Mouse (Mus musculus) right cerebral cortex, postnatal 10 days (tissue): ENCODE results near the gene Bsg.
"Not testable (repeated sequence)": the region's sequence is repeated elsewhere in the genome, so short reads cannot be mapped to it uniquely, and the experiment has no call there.

ENCODE experiments used
- DNase-seq, 2 experiments: peaks; one replicate each; pipeline ENCODE4 v3.0.0; 2021; ENCODE audit warnings: low spot score in 2 of 2

Bsg gene

DNA sequence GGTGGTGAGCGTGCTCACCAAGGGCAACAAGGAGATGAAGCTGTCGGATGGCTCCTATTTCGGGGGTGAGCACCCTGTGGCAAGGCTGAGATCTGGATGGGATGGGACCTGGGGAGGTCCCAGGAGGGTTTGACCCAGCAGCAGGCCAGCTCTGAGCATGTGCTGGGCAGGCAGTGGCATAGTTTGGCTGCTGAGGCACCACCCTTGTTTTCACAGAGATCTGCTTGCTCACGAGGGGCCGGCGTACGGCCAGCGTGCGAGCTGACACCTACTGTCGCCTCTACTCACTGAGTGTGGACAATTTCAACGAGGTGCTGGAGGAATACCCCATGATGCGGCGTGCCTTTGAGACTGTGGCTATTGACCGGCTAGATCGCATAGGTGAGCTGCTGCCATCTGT lies 29.6 kb downstream of the Bsg start:
- DNase-seq = no peak

DNA sequence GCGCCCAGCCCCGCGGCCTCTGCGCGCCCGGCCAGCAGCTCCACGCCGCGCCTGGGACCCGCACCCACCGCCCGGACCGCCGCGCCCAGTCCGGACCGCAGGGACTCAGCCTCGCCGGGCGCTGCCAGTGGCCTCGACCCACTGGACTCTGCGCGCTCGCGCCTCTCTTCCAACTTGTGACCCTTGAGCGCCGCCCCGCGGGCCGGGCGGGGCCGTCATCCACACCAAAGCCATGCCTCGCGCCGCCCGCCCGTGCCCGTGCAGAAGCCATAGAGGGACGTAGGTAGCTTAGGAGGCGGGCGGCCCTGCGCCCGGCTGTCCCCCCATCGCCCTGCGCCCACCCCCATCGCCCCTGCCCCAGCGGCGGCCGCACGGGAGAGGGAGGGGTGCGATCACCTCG lies 31.1 kb downstream of the Bsg start:
- DNase-seq = no peak

DNA sequence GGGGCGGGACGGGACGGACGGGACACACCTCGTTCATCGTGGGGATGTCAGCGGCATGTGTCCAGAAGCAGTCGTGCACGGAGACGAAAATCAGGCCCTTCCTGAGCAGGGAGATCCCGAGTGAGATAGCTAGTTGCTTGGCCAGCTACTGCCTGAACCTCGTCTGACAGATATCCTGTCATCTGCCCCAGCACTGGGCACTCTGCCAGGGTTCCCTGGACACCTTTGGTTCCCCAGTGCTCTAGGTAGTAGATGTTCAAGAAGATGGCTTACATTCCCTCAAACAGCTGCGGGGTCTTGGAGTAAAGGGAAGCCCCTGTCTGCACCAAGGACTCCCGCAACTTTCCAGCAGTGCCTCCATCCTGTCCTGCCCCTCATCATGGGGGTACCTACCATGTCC lies 32.4 kb downstream of the Bsg start:
- DNase-seq = no peak

DNA sequence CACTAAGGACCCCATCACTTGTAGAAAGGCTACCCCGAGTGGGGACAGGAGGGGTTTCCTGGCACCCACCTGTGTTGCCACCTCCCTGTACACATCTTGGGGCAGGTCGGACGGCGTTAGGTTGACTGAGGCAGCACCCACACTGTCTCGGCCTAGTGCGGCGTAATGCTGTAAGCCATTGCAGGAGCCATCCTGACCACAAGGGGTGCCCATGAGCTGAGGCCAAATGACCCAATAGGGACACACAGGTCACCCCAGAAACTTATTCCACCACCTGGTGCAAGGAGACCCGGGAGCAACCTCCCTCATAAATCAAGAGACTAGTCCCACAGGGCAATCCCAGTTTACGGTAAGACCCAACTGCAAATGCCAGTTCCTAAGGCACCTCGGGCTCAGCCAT lies 34.0 kb downstream of the Bsg start:
- DNase-seq = no peak

DNA sequence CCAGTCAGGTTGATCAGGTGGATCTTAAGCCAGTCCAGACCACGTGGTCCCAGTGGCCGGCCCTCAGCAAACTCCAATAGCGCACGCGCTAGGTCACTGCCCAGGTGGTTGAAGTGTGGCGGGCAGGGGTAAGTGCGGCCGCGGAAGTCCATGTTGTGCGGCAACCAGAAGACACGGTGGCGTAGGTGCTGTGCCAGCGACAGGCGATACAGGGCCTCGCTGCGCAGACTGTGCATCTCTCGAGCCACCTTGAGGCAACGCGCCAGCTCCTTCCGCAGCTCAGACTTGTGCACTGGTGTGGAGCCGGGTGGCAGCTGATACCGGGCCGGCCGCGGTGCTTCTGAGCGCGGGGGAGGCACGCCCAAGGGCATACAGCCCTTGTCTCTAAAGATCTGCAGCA lies 34.9 kb downstream of the Bsg start:
- no peak for DNase-seq

DNA sequence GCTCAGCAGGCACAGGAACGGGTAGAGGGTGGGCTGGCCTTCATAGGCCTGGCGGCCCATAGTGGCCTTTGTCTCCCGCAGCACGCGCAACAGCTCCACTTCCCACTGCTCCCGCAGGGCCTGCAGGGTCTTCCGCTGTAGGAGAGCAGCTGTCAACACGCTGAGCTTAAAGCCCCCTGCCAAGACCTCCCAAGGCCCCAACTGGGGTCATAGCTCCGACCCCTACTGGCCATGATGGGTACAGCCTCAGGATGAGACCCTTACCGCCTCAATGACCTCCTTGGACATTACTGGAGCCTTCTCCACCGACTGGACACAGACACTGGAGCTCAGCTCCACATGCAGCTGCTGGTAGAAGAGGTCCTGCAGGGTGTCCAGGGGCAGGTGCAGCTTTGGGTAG lies 36.6 kb downstream of the Bsg start:
- DNase-seq = no peak

DNA sequence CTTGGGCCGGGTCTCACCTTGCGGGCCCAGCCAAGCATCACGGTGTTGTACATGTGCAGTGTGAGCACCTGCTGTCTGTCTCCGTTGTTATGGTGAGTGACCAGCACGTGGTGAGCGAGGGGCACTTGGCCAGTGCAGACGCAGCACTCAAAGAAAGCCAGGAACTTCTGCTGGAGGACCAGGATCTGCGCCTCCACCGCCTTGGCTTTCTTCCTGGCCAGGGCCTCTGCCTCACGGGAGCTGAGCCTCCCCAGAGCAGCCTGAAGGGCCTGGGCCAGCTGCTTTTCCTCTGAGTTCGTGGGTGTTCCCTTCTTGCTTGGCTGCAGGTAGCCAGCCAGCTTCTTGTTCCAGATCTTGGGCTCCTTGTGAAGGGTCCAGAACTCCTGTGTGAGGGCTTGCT lies 38.9 kb downstream of the Bsg start:
- no peak for DNase-seq

DNA sequence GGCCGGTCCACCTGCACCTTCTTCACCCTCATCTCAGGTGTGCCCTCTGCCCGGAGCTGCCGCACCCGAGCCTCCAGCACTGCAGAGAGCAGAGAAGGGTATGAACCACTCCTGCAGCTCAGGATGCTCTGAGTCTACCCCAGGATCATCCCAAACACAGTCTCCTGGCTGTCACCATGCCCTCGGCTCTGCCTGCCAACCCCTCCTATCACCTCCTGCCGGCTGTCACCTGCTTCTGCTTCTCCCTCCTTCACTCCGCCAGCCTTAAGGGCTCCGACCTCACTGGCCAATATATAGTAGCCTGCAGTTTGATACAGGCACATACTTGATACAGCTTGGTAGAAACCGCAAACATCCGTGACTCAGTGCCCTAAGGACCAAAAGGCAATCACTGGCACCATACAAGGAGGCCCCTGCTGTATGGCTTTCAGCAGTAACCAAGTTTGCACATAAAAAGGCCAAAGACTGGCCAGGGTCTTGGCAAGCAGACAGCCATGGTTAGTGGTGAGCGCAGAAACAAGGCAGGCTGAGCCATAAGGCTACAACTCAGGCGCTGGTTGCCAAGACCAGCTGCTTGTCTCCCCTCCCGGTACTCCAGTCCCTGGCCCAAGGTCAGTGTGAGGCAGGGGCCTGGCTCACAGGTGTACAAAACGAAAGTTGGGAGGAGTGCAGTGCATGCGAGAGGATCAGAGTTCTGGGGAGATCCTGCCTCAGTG lies 39.5 kb downstream of the Bsg start:
- DNase-seq = no peak

DNA sequence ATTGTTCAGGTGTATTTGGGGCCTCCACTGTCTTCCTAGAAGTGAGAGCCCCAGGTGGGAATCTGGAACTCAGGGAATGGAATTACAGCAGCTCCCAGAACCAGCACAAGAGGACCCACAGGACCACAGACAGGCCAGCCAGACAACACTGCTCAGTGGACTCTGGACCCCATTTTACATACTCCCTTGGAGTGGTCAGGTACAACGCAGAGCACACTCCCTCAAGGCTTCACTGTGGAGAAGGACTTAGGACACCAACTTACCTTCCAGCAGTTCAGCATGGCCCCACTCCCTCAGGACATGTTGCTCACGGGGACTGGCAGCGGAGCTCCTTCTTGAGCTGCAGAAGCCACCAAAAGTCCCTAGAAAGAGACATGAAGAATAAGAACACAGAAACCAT lies 41.1 kb downstream of the Bsg start:
- no peak for DNase-seq

DNA sequence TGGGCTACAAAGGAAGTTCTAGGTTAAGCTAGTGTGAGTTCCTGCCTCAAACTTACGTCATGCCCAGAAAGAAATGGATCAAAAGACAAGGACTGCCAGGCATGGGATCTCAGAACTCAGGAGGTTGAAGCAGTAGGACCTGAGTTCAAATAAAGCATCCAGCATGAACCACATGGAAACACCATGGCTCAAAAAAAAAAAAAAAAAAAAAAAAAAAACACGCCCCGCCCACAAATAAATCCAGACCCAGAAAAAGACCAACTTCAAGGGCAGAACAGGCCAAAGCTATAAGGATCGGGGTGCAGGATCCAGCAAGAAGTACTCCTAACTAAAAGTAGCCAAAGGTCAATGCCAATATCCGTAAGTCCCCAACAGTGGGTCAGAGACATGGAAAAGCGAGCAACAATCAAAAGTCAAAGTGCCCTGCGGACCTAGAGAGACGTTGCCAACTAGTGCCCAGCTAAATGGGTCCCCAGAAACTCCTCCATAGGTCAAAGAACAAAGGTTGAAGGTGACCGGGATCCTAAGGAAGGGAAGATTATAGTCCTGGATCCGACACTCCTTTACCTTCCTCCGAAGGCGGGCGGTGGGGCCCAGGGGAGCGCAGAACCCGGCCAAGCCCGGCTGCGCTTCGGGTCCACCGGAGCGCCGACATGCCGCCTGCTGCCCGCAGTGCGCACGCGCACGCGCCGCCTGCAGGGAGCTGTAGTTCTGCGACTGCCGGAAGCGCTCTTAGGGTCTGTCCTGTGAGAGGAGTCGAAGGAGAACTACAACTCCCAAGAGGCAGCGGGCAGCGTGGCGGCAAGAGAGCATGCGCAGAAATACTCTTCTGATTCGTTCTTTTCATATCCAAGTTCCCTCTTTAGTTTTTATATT lies 41.8 kb downstream of the Bsg start, which contains the start of gene Polrmt:
Gene Polrmt, minus strand, starts transcription at position 684 of the 876 bp plus-strand sequence.
- DNase-seq = peak; percentile 98

DNA sequence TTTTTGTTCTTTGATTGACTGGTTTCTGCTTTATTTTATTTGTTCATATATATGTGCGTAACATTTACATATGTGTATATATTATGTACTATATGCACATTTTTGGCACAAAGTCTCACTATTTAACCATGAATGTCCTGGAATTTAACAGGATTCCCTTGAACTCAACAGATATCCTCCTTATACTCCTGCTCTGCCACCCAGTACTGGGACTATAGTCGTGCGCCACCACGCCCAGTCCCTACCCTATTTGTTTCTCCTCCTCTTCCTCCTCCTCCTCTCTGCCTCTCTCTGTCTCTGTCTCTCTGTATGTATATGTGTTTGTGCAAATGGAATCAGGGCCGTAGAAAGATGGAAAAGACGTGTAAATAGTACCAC lies 42.5 kb downstream of the Bsg start:
- DNase-seq = no peak

DNA sequence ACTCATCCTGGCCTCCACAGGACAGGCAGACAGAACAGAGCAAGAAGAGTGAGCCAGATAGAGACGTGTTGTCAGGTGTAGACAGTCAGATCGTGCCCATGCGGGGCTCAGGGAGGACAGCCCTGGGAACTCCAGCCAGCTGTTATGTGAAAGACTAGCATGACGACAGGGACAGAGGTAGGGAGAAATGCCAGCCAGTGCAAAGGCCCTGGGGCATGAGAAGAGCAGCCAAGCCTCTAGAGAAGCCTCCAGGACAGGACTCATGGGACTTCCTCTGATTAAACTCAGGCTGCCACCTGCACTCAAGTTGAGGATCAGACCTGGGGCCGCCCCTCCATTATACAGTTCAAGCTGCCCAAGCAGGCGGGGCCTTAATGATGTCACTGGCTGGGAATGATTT lies 44.2 kb downstream of the Bsg start:
- no peak for DNase-seq

DNA sequence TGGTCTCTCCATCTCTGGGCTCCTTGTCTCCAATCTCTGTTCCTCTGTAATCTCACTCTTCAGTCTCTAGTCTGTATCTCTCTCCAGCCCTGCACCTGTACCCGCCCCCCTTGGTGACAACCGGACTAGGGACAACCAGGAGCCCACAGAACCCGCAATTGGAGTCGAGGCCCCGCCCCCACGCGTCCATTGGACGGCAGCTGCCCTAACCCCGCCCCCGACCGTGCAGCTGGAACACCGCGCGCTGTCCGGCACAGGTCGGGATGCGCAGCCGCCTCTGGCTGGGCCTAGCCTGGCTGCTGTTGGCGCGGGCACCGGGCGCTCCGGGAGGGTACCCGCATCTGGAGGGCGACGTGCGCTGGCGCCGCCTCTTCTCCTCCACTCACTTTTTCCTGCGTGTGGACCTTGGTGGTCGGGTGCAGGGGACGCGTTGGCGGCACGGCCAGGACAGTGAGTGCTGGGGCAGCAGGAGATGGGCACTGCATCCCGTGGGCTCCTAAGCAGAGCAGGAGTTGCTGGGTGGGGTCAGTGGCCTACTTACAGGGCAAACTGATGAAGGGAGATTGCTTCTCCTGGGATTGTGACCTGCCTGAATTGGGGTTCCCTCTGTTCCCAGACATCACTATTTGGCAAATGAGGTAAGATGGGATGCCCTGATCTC lies 50.7 kb downstream of the Bsg start, which contains the start of gene Fgf22:
Gene Fgf22, plus strand, starts transcription at position 221 of the 661 bp plus-strand sequence.
- DNase-seq = peak; percentile 78 to 80

DNA sequence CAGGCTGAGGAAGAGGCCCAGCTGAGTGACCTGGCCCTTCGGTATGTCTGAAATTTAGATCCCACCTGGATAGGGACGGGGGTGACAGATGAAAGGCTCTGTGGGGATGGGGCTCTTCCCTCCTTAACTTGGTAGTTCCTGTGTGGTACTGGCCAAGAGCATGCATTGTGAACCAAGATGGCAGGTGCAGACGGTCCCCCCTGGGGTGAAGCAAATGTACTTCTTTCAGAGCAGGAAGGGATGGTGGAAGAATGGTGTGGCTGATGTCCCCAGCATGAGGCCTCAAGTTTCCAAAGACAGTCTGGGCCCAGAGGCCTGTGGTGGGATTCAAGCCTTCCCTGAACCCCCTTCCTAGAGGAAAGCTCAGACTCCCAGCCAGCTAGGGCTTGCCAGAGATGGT lies 51.6 kb downstream of the Bsg start:
- no peak for DNase-seq

DNA sequence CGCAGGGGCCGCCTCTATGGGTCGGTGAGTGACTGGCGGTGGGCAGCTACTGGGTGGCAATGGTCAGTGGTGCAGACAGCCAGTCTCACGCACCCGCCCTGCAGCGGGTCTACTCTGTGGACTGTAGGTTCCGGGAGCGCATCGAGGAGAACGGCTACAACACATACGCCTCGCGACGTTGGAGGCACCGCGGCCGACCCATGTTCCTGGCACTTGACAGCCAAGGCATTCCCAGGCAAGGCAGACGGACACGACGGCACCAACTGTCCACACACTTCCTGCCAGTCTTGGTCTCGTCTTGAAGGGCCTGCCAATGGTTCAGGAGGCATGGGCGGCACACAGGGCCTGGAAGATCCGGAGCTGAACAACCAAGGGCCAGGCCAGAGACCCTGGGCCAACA lies 52.4 kb downstream of the Bsg start:
- no peak for DNase-seq

DNA sequence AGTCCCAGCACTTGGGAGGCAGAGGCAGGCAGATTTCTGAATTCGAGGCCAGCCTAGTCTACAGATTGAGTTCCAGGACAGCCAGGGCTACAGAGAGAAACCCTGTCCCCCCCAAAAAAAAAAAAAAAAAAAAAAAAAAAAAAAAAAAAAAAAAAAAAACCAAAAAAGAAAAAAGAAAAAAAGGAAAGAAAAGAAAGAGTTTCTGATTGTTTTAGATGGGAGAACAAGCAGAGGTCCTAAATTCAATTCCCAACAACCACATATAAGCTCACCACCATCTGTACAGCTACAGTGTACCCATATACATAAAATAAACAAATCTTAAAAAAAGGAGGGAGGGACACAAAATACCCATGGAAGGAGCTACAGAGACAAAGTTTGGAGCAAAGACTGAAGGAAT lies 55.4 kb downstream of the Bsg start:
- DNase-seq = not testable (repeated sequence)

DNA sequence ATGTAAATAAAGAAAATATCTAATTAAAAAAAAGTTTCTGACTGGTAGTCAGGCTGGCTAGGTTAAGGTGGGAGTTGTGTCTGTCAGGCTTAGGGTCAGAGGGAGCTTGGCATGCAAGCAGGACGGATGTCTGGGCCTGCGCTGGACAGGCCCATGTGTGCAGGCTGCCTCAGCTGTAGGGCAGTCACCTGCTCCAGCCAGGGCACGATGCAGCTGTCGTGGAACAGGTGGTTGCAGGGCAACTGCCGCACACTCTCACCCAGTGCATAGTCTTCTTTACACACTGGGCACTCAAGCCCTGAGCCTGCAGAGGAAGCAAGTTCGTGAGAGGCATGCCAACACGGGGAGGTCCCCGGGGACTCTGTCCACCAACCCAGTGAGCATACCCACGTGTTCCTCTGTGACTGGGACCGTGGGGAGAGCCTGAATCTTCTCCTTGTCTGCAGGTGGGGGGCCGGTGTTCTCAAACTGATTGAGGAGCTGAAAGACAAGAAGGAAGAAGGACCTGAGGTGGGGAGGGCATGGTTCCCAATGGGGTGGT lies 56.4 kb downstream of the Bsg start:
- no peak for DNase-seq
